In the genomic region with DNA sequence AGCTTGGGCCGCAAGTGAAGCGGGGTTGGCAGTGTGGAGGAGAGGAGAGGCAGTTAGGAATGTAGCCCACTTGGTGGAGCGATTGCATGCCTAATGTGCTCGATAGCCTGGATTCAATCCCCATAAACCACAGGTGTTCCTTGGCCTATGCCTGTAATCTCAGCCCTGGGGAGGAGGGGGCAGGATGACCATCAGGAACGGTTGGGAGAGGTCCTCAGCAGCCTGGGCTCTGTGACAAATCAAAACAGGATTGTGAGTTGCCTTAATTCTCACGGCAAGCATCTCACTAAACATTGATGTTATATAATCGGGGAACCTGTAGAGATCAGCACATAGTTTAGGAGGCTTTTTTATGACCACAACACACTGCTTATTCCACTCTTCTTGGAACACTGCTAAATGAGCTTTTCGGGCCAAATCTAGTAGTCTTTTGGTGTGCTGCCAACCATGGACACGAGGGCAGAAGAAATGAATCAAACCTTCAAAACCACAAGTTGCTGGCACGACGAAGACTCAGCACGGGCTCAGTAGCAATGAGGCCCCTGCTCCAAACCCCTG, we compare ENCODE assay signal across 11 mouse cellular contexts. TPM values are rescaled to one million over a fixed set of nuclear protein-coding genes. Genes with fewer than 3 reads are reported as not detected.
DNase-seq lines count a peak whose midpoint lies in the region; ATAC-seq and TF ChIP-seq lines count a peak whose summit lies in the region.
"Had no signal": no experiment of that assay in that cellular context is flagged by ENCODE, and none has a peak within 500 bp of the region (broad histone marks: within the 10 kb centered on the region; RNA-seq: fewer than 3 reads in every experiment).

No protein-coding gene starts in this region.

- H3K9ac ChIP-seq in forebrain, embryonic 14.5 days (ENCODE audit: low read length): no peak overlapping the region
- H3K9ac ChIP-seq in neural tube, embryonic 14.5 days (replicated peaks; ENCODE audit: low read depth, low read length): no peak overlapping the region
- no peak overlapping the region for H3K9ac ChIP-seq in midbrain, embryonic 15.5 days

- ATAC-seq in forebrain, embryonic 14.5 days: peak; percentile 62; the same call in 1 of the 2 replicates
- ATAC-seq in neural tube, embryonic 14.5 days (ENCODE audit: low read depth): peak; percentile 11; the same call in 1 of the 2 replicates
- ATAC-seq in midbrain, embryonic 15.5 days (replicated peaks): no peak

- 55% methylated on average over 12 of the region's 12 CpGs for WGBS in forebrain, embryonic 14.5 days
- 91% methylated on average over 12 of the region's 12 CpGs for WGBS in forebrain, embryonic 10.5 days
- 63% methylated on average over 12 of the region's 12 CpGs for WGBS in neural tube, embryonic 14.5 days
- WGBS in kidney, adult 2 months: 24% methylated on average over 12 of the region's 12 CpGs
- 78% methylated on average over 12 of the region's 12 CpGs for WGBS in midbrain, embryonic 15.5 days

- peak; percentile 51 for DNase-seq in forebrain, embryonic 14.5 days (ENCODE audit: low spot score)
- DNase-seq in forebrain, embryonic 10.5 days (ENCODE audit: extremely low spot score, low spot score): no peak
- DNase-seq in neural tube, embryonic 10.5 days (ENCODE audit: extremely low spot score, low spot score): no peak
- DNase-seq in kidney, adult 2 months: peak; percentile 84
- peak; percentile 46 for DNase-seq in left cerebral cortex, postnatal 4 days
- no peak for DNase-seq in natural killer cell, adult 2 months (ENCODE audit: low spot score in 2 of 2)

- no peaks in the 10 kb centered on the region for H3K9me3 ChIP-seq in forebrain, embryonic 14.5 days (replicated peaks; ENCODE audit: control insufficient read depth, low read length)
- no peaks in the 10 kb centered on the region for H3K9me3 ChIP-seq in forebrain, embryonic 10.5 days
- no peaks in the 10 kb centered on the region for H3K9me3 ChIP-seq in neural tube, embryonic 14.5 days (ENCODE audit: control insufficient read depth, low read length)
- H3K9me3 ChIP-seq in midbrain, embryonic 15.5 days: no peaks in the 10 kb centered on the region

- H3K27ac ChIP-seq in forebrain, embryonic 14.5 days (ENCODE audit: low read depth, low read length): peak overlapping the region; percentile 39; the same call in 1 of the 2 replicates
- H3K27ac ChIP-seq in forebrain, embryonic 10.5 days: no peak overlapping the region
- H3K27ac ChIP-seq in neural tube, embryonic 14.5 days (ENCODE audit: low read depth, low read length): no peak overlapping the region
- no peak overlapping the region for H3K27ac ChIP-seq in kidney, adult 2 months (ENCODE audit: insufficient read depth, low read depth, low read length)
- H3K27ac ChIP-seq in midbrain, embryonic 15.5 days: no peak overlapping the region
- H3K27ac ChIP-seq: macrophage had no signal

- H3K27me3 ChIP-seq in forebrain, embryonic 14.5 days (replicated peaks; ENCODE audit: control insufficient read depth, insufficient read depth, low read length): no peaks in the 10 kb centered on the region
- H3K27me3 ChIP-seq in forebrain, embryonic 10.5 days (ENCODE audit: poor library complexity, severe bottlenecking): no peaks in the 10 kb centered on the region
- H3K27me3 ChIP-seq in neural tube, embryonic 14.5 days (ENCODE audit: control insufficient read depth, insufficient read depth, low read length): no peaks in the 10 kb centered on the region
- no peaks in the 10 kb centered on the region for H3K27me3 ChIP-seq in kidney, adult 2 months (replicated peaks; ENCODE audit: control insufficient read depth, insufficient read depth, low read length)
- H3K27me3 ChIP-seq in midbrain, embryonic 15.5 days (replicated peaks): no peaks in the 10 kb centered on the region
- H3K27me3 ChIP-seq: CH12.LX had no signal

- H3K4me3 ChIP-seq in forebrain, embryonic 14.5 days (ENCODE audit: low read depth, low read length): no peak overlapping the region
- H3K4me3 ChIP-seq in forebrain, embryonic 10.5 days: no peak overlapping the region
- H3K4me3 ChIP-seq in neural tube, embryonic 14.5 days (ENCODE audit: low read depth, low read length): no peak overlapping the region
- no peak overlapping the region for H3K4me3 ChIP-seq in kidney, adult 2 months (ENCODE audit: insufficient read depth, low read depth, low read length)
- H3K4me3 ChIP-seq in midbrain, embryonic 15.5 days: no peak overlapping the region
- H3K4me3 ChIP-seq: erythroblast, embryonic 14.5 days had no signal

- TF ChIP-seq POLR2A in kidney, adult 2 months (IDR thresholded peaks at IDR 0.05; ENCODE audit: low read depth, low read length): no peak

- no peak; the same call in 1 of the 2 replicates for TF ChIP-seq CTCF in kidney, adult 2 months (conservative IDR thresholded peaks at IDR 0.05; ENCODE audit: insufficient read depth, insufficient read length, low read depth, low read length)

- H3K36me3 ChIP-seq in forebrain, embryonic 14.5 days (ENCODE audit: control insufficient read depth, insufficient read depth, low read length): no peaks in the 10 kb centered on the region
- H3K36me3 ChIP-seq in forebrain, embryonic 10.5 days (replicated peaks): peaks cover 9% of the 10 kb centered on the region
- no peaks in the 10 kb centered on the region for H3K36me3 ChIP-seq in neural tube, embryonic 14.5 days (ENCODE audit: control insufficient read depth, insufficient read depth, low read length)
- no peaks in the 10 kb centered on the region for H3K36me3 ChIP-seq in kidney, adult 2 months (ENCODE audit: control insufficient read depth, insufficient read depth, low read length)
- H3K36me3 ChIP-seq in midbrain, embryonic 15.5 days (replicated peaks): no peaks in the 10 kb centered on the region

- no peaks in the 10 kb centered on the region for H3K4me1 ChIP-seq in forebrain, embryonic 14.5 days (ENCODE audit: control insufficient read depth, insufficient read depth, low read length)
- H3K4me1 ChIP-seq in forebrain, embryonic 10.5 days: peaks cover 12% of the 10 kb centered on the region; the same call in 1 of the 2 replicates
- H3K4me1 ChIP-seq in neural tube, embryonic 14.5 days (ENCODE audit: control insufficient read depth, insufficient read depth, low read length): peaks cover 8% of the 10 kb centered on the region
- no peaks in the 10 kb centered on the region; the same call in 1 of the 2 replicates for H3K4me1 ChIP-seq in kidney, adult 2 months (ENCODE audit: control insufficient read depth, insufficient read depth, low read length)
- no peaks in the 10 kb centered on the region for H3K4me1 ChIP-seq in midbrain, embryonic 15.5 days

- H3K4me2 ChIP-seq in forebrain, embryonic 14.5 days (ENCODE audit: low read length): no peak overlapping the region
- no peak overlapping the region for H3K4me2 ChIP-seq in neural tube, embryonic 14.5 days (ENCODE audit: low read depth, low read length)
- H3K4me2 ChIP-seq in midbrain, embryonic 15.5 days: no peak overlapping the region

- intact Hi-C loops in left cerebral cortex, postnatal 4 days (cut with DNase I): no loop called here

RNA-seq across cellular contexts. Expression of a gene that starts 55.1 kb away (rescaled TPM):
- polyA plus RNA-seq in forebrain, embryonic 14.5 days (2014; fragmentation: Nextera tagmentation; extraction: Ambion mirVana): 118 and 131 TPM in 2 replicates
- 165 and 178 TPM in 2 replicates for polyA plus RNA-seq in forebrain, embryonic 10.5 days (2016; fragmentation: Nextera tagmentation; extraction: Ambion mirVana)
- 110 TPM in 2 replicates for polyA plus RNA-seq in neural tube, embryonic 14.5 days (2014; fragmentation: Nextera tagmentation; extraction: Ambion mirVana)
- polyA plus RNA-seq in kidney, adult 2 months (2012; rRNA removed): 58.6 and 65.2 TPM in 2 replicates
- 10 to 100 TPM; 88.1 to 90.3 TPM for total RNA-seq in left cerebral cortex, postnatal 4 days (2021)
- polyA plus RNA-seq in midbrain, embryonic 15.5 days (2015; fragmentation: Nextera tagmentation; extraction: Ambion mirVana): 103 and 113 TPM in 2 replicates

Comparison
In these comparisons a context has a peak if more than half of its experiments do, and no peak if none do; other contexts are left out.
1. DNase-seq: peak in forebrain, embryonic 14.5 days (single experiment), kidney, adult 2 months (single experiment) and left cerebral cortex, postnatal 4 days (single experiment); none in forebrain, embryonic 10.5 days (single experiment), neural tube, embryonic 10.5 days (single experiment) and natural killer cell, adult 2 months (0 of 2).